Mouse (Mus musculus) heart, adult 2 months (tissue): ENCODE measurements around the gene Aebp1.

ENCODE experiments used
- CTCF ChIP-seq: fragments of 200-600 bp; IDR thresholded peaks from 2 replicates; pipeline ENCODE4 v1.8.1; 2022; ENCODE audit warnings: antibody characterized with exemption, mild to moderate bottlenecking, moderate library complexity
- POLR2A ChIP-seq: fragments of 200-500 bp; IDR thresholded peaks from 2 replicates; pipeline ENCODE4 v1.6.1; 2011; ENCODE audit warnings: mild to moderate bottlenecking, low read depth, low read length, control low read depth; ENCODE audit not compliant: insufficient read depth

- no peak for TF ChIP-seq POLR2A
- TF ChIP-seq CTCF: no peak
These were observed 11.4 kb downstream of the Aebp1 start for GRCm38 (mm10) chr11:5873192-5873591.
